Mouse (Mus musculus): ENCODE data around the gene Pip4k2b.

The Pip4k2b gene

GRCm38 (mm10) chr11:97666794-97667193 is 77.7 kb downstream of the Pip4k2b start:
- DNase-seq (ENCODE audit: low spot score in 2 of 2) = no peak

- DNase-seq (ENCODE audit: low spot score in 2 of 2) = no peak
Observed at GRCm38 (mm10) chr11:97666221-97666620, 78.3 kb downstream of the Pip4k2b start.

- no peak for DNase-seq (ENCODE audit: low spot score in 2 of 2)
Observed at GRCm38 (mm10) chr11:97665431-97665830, 79.1 kb downstream of the Pip4k2b start.

All from frontal cortex, postnatal 14 days (tissue).